Mouse (Mus musculus) gastrocnemius, postnatal 14 days (tissue): ENCODE measurements around the gene Cnnm2. TPM values are rescaled to one million over a fixed set of nuclear protein-coding genes. Genes with fewer than 3 reads are reported as not detected.
"Not testable (repeated sequence)": the region's sequence is repeated elsewhere in the genome, so short reads cannot be mapped to it uniquely, and the experiment has no call there.

Experiments
- DNase-seq: peaks from one replicate; pipeline ENCODE4 v3.0.0; 2021; ENCODE audit warnings: mixed read lengths
- intact Hi-C: fragments of 180-260 bp; cut with DNase I; formaldehyde crosslinking; loops from one replicate; pipeline ENCODE4 v1.15.1; 2025; ENCODE audit warnings: low total_unique reads
- total RNA-seq, 2 experiments: library from RNA; stranded (reverse); gene quantifications; 2 replicates each; pipeline ENCODE4 v1.2.3; 2021

The Cnnm2 gene
- total RNA-seq, 2 experiments from 2014 or later = 4.0 to 4.1 TPM

GRCm38 (mm10) chr19:46756221-46756620 is 5.2 kb upstream of the Cnnm2 start:
- intact Hi-C loops = loop anchor here (5.0 kb wide), 1 partner anchor 236 kb away; no protein-coding TSS in a partner anchor
- DNase-seq = no peak

GRCm38 (mm10) chr19:46759096-46759495 is 2.3 kb upstream of the Cnnm2 start:
- intact Hi-C loops = loop anchor here (2.0 to 5.0 kb wide), 2 partner anchors 108 to 233 kb away; no protein-coding TSS in a partner anchor
- no peak for DNase-seq

DNA sequence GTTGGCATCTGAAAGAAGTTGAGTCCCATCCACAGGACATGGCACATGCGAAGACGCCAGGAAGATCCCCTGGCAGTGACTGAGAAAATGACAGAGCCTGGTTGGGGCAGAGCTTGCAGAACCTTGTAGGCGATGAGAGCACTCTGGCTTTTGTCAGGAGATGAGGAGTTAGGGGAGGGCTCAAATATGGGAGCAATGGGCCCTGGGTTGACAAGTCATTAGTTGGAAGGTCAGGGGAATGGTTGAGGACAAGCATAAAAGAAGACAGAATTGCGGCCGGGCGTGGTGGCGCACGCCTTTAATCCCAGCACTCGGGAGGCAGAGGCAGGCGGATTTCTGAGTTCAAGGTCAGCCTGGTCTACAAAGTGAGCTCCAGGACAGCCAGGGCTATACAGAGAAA is 1.5 kb upstream of the Cnnm2 start:
- intact Hi-C loops = loop anchor here (2.0 to 5.0 kb wide), 2 partner anchors 107 to 232 kb away; no protein-coding TSS in a partner anchor
- DNase-seq = not testable (repeated sequence)

- intact Hi-C loops = no loop called here
- peak; percentile 86 for DNase-seq
These were observed 828 bp upstream of the Cnnm2 start for GRCm38 (mm10) chr19:46760375-46761160.

- DNase-seq = no peak
- intact Hi-C loops = no loop called here
These were observed 535 bp downstream of the Cnnm2 start for GRCm38 (mm10) chr19:46761971-46762290.

DNA sequence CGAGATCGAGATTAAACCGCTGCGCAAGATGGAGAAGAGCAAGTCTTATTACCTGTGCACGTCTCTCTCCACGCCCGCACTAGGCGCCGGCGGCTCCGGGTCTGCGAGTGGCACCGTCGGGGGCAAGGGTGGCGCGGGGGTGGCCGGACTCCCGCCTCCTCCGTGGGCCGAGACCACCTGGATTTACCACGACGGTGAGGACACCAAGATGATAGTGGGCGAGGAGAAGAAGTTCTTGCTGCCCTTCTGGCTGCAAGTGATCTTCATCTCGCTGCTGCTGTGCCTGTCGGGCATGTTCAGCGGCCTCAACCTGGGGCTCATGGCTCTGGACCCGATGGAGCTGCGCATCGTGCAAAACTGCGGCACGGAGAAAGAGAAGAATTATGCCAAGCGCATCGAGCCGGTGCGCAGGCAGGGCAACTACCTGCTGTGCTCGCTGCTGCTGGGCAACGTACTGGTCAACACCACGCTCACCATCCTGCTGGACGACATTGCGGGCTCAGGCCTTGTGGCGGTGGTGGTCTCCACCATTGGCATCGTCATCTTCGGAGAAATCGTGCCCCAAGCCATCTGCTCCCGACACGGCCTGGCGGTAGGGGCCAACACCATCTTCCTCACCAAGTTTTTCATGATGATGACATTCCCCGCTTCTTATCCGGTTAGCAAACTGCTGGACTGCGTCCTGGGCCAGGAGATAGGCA is 1.0 kb downstream of the Cnnm2 start:
- no peak for DNase-seq
- intact Hi-C loops = no loop called here

- intact Hi-C loops = no loop called here
- no peak for DNase-seq
These were observed 1.6 kb downstream of the Cnnm2 start for GRCm38 (mm10) chr19:46762992-46763342.

DNA sequence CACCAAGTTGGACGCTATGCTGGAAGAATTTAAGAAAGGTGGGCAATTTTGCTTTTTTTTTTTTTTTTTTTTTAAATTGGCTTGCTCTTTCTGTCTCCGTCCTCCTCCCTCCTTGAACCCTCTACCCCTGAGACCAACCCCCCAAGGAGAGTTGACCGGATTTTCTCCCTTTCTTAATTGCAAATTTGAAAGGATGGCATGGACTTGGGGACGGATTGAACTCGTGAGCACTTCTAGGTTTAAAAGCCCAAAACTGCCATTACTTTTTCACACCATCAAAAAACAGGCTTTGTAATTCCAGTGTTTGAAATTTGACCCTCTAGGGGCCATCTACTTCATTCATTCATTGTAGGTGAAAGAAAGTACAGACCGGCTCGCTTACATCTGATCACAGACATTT is 2.0 kb downstream of the Cnnm2 start:
- intact Hi-C loops = no loop called here
- DNase-seq = no peak

DNA sequence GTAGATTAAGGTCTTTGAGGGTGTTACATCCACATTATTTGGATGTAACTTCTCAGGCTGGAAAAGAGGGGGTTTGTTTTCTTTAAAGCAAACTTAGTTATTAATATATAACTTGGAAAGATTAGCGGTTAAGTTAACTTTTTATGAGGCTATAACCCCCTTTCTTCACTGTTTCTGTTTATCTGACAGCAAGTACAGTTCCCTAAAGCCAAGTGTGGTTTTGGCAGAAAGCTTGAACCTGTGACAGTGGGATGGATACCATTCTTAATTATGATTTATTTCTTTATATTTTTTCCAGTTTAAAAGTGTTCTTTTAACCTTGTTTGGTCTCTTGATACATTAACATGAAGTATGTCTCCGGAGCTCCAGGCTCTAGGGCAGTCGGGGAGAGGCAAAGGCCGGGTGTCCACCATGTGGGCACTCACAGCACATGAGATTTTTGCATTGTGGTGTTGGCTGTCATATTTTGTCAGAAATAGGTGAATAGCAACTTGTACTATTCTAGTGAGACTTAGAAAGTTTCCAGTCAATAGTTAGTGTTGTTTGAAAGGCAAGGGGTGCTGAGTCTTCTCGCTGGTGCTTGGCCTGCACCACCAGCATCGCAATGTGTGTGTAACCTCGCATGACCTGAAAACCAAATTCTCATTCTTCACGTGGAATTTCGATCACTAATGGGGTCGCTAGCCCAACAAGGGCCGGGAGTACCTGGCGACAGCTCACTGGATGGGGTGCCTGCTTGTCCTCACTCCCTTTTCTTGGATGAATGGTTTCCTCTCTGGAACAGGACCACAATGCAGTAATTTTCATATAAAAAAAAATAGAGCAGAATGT is 2.8 kb downstream of the Cnnm2 start:
- intact Hi-C loops = no loop called here
- no peak for DNase-seq

DNA sequence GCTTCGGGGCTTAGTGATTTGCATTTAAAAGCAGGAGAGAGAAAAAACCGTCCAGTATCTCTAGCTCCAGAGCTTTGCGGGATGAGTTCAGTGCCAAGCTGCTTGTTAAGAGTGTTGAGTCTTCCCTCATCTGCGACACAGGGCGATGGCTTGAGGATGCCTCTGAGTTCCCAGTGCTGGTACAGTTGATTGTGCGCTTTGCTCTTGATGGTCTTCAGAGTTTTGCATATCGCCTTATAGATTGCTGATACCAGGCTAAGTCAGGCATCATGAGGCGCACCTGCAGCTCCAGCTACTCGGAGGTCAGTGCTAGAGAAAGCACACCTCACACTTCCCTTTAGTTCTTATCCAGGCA is 3.3 kb downstream of the Cnnm2 start:
- no peak for DNase-seq
- intact Hi-C loops = no loop called here

DNA sequence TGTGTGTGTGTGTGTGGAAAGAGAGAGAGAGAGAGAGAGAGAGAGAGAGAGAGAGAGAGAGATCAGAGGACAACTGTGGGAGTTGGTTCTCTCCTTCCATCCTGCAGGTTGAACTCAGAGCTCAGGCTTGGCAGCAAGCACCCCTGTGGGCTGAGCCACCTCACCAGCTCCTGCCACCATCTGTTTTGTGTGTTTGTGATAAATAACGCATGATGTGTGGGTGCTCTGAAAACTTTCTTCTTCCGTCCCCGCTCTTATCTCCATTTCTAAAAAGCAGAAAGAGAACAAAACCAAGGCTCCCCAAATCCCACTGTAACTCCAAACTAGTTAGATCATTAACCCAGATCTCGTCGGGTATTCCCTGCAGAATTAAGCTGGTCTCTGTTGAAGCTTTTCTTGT is 4.7 kb downstream of the Cnnm2 start:
- DNase-seq = no peak
- intact Hi-C loops = no loop called here

GRCm38 (mm10) chr19:46769759-46770158 is 8.4 kb downstream of the Cnnm2 start:
- no peak for DNase-seq
- intact Hi-C loops = no loop called here

- DNase-seq = no peak
- intact Hi-C loops = no loop called here
These were observed 10.4 kb downstream of the Cnnm2 start for GRCm38 (mm10) chr19:46771801-46772200.

- intact Hi-C loops = no loop called here
- DNase-seq = no peak
These were observed 15.0 kb downstream of the Cnnm2 start for GRCm38 (mm10) chr19:46776391-46776790.

GRCm38 (mm10) chr19:46776850-46777249 is 15.5 kb downstream of the Cnnm2 start:
- no peak for DNase-seq
- intact Hi-C loops = no loop called here

- no peak for DNase-seq
- intact Hi-C loops = no loop called here
These were observed 16.7 kb downstream of the Cnnm2 start for GRCm38 (mm10) chr19:46777928-46778680.

GRCm38 (mm10) chr19:46779130-46779529 is 17.7 kb downstream of the Cnnm2 start:
- DNase-seq, intact Hi-C loops: not testable (repeated sequence)

DNA sequence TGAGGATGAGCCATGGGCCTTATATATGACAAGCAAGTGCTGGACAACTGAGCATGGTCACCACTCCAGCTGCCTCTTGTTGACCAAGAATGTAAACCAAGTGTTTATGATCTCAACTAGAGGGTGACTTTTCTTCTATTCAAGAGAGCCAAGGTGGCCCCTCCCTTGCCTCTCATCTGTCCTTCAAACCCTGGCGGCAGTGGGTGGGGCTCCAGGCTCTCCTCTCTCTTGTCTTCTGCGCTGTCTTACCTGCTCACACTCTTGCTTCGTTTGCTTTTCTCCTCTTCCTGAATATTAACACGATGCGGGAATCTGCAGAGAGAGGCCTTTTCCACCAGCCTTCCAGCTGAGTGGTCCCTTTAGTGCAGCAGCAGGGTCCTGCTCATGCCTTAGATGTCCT is 22.6 kb downstream of the Cnnm2 start:
- no peak for DNase-seq
- intact Hi-C loops = no loop called here

- DNase-seq = no peak
- intact Hi-C loops = no loop called here
These were observed 23.1 kb downstream of the Cnnm2 start for GRCm38 (mm10) chr19:46784502-46784901.

DNA sequence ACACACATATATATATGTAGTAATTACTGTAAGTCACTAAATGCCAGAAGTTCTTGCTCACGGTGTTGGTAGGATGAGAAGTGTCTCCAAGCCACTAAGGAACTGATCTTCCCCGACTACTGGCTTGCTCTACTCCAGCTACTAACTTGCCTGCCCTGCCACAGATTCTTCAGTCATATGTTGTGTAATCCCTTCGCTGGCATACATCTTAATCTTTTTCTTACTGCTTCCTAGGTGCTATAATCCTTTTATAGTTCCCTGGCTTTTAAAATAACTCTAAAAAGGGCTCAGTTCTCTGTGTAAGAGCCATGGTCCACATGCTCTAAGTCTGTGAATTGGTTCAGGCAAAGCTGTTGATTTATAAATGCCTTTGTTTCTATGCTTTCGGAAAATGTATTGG is 24.2 kb downstream of the Cnnm2 start:
- intact Hi-C loops = no loop called here
- no peak for DNase-seq
